Mouse (Mus musculus) yolk sac, embryonic 10.5 days (tissue): ENCODE data around the gene Bcor.

ENCODE experiments used
- DNase-seq: peaks from one replicate; pipeline ENCODE4 v3.0.0-alpha.2; 2017; ENCODE audit warnings: low spot score

Gene Bcor

DNA sequence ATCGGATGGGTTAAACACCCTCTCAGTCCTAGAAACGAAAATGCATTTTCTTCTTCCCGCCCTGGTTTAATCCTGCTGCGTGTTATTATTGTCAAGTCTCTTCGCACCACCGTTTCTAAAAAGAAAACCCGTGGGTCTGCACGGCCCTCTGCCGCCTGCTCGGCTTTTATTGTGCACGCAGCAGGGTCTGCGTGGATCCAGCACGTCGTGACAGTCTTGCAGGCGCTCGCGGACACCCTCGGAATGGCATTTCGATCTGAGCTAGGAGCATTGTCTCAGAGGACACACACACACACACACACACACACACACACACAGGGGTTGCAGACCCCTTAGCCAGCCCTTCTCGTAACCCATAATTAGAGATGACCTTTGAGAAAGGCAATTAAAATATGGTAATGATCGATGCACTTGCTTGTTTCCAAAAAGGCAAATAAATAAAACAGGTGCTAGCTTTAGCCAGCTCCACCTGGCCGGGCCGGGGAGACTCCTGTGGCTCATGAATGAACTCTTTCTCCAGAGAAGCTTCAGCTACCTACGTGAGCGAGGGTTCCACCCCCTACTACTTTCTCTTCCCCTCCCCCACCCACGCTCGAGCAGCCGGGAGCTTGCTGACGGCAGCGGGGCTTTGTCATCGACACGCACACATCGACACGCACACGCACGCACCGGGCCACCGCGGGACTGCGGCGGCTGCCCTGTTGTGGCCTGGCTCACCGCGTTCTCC is 8.7 kb downstream of the Bcor start:
- no peak for DNase-seq

DNA sequence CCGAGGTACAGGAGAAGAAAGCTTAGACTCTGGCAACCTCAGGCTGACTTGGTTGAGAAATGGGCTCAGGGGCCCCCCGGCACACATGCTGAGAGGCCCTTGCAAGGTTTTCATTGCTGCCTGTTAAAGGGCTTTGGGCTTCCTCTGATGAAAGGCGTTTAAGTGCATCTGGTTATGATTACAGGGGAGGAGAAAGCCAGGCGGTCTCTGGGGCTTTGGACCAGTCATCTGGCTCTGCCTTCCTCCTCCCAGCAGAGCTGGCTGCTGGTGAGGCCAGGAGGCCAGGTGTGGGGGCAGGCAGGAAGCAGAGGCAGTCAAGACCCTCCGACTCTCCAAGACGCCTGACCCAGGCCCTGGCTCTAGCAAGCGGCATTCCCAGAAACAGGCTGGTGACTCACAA is 9.7 kb downstream of the Bcor start:
- peak; percentile 40 for DNase-seq

DNA sequence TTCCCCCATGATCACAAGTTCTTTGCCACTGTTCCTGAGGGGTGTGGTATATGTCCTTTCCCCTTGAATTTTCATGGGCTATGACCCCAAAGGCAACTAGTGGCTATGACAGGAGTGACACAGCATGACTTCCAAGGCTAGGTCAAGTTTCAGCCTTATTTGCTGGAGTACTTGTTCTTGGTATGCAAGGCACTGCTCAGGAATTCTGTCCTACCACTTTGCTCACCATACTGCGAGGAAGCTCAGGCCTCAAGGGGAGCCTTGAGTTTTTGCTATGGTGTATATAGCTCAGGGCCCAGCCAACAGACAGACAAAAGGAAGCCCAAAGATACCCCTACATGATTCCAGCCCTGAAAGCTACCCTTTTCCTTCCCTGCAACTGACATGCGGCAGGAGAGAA is 13.9 kb downstream of the Bcor start:
- DNase-seq, result no peak

- no peak for DNase-seq
Measured at GRCm38 (mm10) chrX:12142832-12143231, 17.3 kb downstream of the Bcor start.

- DNase-seq, result no peak
Measured at GRCm38 (mm10) chrX:12140086-12140740, 19.9 kb downstream of the Bcor start.

GRCm38 (mm10) chrX:12138266-12138665 is 21.9 kb downstream of the Bcor start:
- no peak for DNase-seq

- DNase-seq, result no peak
Measured at GRCm38 (mm10) chrX:12137121-12137521, 23.0 kb downstream of the Bcor start.

GRCm38 (mm10) chrX:12136261-12137101 is 23.7 kb downstream of the Bcor start:
- DNase-seq, result peak; percentile 71

- DNase-seq, result peak; percentile 74
Measured at GRCm38 (mm10) chrX:12135121-12136111, 24.7 kb downstream of the Bcor start.

DNA sequence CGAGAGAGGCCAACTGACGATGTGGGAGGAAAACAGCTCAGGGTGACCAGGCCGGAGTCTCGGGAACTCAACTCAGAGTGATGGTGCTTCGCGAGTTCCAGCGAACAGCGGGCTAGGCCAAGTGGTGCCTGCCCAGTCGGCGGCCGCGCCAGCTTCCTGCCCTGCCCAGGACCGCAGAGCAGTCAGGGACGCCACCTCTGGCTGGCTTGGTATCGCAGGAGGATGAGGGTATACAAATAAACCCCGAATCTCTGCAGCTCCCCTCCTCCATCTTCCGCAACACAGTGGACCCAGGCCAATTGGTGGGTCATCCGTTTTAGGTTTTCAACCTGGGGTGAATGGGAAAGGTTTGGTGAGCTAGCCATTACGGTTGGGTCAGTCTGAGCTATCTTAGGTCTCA is 25.6 kb downstream of the Bcor start:
- no peak for DNase-seq

DNA sequence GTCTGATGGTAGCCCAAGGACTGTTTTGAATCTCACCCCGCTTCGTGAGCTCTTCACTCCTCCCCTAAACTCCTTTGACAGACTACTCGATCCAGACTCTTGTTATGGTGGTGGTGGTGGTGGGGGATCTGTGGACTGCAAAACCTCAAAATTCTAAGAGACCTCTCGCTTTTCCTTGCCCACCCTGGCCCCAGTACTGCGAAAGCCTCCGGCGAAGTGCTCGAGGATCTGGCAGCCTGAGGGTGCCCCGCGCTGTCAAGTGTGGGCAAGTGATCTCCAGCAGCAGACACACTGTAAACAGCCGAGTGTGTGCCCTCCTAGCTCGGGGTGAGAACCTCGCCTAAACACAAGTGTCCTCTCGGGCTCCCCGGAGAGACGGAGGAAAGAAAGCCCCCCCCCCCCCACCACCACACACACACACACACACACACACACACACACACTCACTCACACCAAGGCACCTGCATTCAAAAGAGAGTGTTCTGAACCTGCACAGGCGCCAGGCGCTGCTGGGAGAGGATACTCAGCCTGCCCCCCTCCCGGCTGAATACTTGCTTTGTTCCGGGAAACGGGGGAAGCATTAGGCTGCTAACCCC is 26.2 kb downstream of the Bcor start:
- no peak for DNase-seq

DNA sequence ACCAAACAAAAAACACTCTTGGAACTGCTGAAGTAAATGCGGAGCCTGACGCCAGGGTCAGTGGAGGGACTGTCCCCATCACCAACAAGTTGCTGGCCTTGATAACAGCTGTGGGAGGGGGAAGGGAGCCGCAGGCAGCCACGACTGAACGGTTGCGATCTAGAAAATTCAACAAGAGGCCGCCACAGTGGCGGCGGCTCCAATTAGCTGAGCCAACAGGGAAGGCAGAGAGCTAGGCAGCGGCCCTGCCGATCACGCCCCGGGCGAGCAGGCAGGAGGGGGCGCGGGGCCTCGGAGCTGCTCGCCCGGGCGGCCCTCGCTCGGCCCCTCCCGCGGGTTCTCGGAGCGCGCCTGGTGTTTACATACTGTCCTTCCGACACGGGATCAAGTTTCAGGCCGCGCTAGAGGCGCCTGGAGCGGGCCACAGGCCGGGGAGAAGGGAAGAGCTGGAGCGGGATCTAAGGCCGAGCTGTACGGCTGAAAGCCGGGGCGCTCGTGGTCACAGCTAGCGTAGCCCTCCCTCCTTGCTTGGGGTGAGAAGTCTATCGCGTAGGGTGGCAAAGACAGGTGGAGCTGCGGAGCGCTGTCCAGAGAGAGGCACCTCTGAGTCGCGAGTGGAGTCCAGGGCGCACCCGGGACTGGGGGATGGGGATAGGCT is 26.8 kb downstream of the Bcor start:
- peak; percentile 76 for DNase-seq

GRCm38 (mm10) chrX:12132541-12133177 is 27.5 kb downstream of the Bcor start:
- no peak for DNase-seq

DNA sequence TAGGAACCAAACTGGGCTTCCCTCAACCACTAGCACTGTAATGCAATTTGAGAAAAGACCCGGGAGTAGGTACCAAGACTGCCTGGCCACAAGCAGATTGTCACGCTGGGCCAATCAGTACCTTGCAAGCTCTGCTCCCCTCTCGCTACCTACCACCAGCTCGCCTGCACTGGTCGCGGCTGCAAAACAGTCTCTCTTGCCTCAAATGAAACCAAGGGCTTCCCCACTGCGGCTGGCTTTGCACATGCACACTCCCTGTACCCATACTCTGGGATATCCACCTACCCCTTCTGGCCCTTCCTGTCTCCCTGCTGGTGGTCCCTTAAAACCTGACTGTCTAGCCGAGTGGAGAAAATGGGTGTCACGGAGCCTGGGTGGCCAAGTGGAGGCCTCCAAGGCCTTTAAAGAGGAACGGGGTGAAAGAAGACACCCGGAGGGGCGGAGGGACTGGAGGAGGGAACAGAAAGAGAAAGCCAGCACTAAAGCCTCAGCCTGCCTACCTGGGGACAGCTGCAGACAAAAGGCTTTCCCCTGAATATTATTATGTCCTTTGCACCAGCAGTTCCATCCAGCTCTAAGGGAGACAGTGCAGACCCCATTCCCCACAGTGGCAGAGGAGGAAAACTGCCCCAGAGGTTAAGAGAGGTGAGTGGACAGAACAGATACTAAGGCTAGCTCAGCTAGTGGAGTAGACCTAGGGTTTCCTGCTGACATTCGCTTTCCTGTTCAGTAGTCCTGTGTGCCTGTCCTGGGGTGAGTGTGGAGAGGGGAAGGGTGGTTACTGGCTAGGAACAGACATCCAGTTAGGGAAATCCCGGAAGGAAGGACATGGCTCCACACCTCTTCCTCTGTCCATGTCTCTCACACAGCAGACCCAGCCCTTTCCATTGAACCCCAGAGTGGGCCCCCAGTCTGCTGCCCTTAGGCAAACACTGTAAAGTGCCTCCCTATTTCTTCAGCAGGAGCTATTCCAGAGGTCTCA is 30.0 kb downstream of the Bcor start:
- no peak for DNase-seq

DNA sequence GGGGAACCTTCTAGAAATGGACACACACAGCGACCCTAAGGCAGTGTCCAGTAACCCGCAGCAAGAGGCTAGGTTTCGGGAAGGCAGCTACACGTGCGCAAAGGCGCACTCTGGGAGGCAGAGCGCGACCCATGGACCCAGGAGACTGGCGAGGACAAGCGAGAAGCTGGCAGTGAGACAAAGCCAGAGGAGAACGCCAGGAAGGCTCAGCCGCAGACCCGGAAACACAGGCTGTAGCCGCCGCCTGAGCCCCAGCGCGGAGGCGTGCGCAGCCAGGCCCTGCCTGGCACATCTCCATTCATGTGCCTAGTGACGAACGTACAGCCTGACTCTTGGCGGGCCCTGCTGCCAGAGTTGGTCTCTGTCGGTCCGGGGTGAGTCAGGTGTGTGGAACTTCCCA is 30.9 kb downstream of the Bcor start:
- no peak for DNase-seq

GRCm38 (mm10) chrX:12128165-12129083 is 31.7 kb downstream of the Bcor start:
- peak; percentile 63 for DNase-seq

DNA sequence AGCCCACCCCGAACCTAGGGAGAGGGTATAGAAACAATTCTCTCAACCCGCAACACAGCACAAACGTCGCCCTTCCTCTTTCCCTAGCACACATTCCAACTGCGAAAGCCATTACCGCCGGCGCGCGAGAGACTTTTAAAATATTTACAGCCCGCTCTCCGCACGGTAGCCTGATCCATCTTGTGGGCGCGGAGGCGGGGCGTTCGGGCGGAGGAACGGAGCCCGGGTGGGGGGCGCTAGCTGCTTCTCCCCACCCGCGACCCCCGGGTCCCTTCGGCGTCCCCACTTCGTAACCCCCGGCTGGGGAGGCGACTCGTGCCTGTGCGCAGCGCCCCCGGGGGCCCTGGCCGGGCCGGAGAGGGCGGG is 32.4 kb downstream of the Bcor start:
- DNase-seq, result no peak

GRCm38 (mm10) chrX:12127106-12127670 is 33.0 kb downstream of the Bcor start:
- no peak for DNase-seq
